Mouse (Mus musculus) midbrain, embryonic 13.5 days (tissue): ENCODE data around the gene Rab11fip4. TPM values are rescaled to one million over a fixed set of nuclear protein-coding genes. Genes with fewer than 3 reads are reported as not detected.
A peak's percentile ranks its signal among the peaks of the same experiment; 100 is the strongest.

Experiments used
- ATAC-seq: fragments of 200-750 bp; cut with Nextera tagmentation; 2 replicates; pipeline ENCODE4 v1.8.0; 2017; ENCODE audit warnings: mild to moderate bottlenecking, moderate TSS enrichment, moderate library complexity
- H3K27ac ChIP-seq: fragments of 300-500 bp; sonication (generic); 2 replicates; pipeline ENCODE4 v1.5.1; 2015; ENCODE audit warnings: inconsistent platforms, mild to moderate bottlenecking, moderate library complexity
- H3K27me3 ChIP-seq: fragments of 300-500 bp; sonication (generic); 2 replicates; pipeline ENCODE4 v1.6.1; 2015; ENCODE audit warnings: mild to moderate bottlenecking, inconsistent platforms
- H3K36me3 ChIP-seq: fragments of 300-500 bp; sonication (generic); 2 replicates; pipeline ENCODE4 v1.6.1; 2015; ENCODE audit warnings: mild to moderate bottlenecking, inconsistent platforms
- H3K4me1 ChIP-seq: fragments of 300-500 bp; sonication (generic); replicated peaks from 2 replicates; pipeline ENCODE4 v1.6.1; 2015; ENCODE audit warnings: inconsistent platforms
- H3K4me2 ChIP-seq: fragments of 300-500 bp; sonication (generic); replicated peaks from 2 replicates; pipeline ENCODE4 v1.6.1; 2015; ENCODE audit warnings: moderate library complexity, mild to moderate bottlenecking, inconsistent platforms
- H3K4me3 ChIP-seq: fragments of 300-500 bp; sonication (generic); replicated peaks from 2 replicates; pipeline ENCODE4 v1.5.1; 2015; ENCODE audit warnings: mild to moderate bottlenecking, inconsistent platforms
- H3K9ac ChIP-seq: fragments of 300-500 bp; sonication (generic); replicated peaks from 2 replicates; pipeline ENCODE4 v1.6.1; 2015; ENCODE audit warnings: mild to moderate bottlenecking, inconsistent platforms
- H3K9me3 ChIP-seq: fragments of 300-500 bp; sonication (generic); 2 replicates; pipeline ENCODE4 v1.6.1; 2016; ENCODE audit warnings: mild to moderate bottlenecking, inconsistent platforms
- WGBS: fragments of 180-500 bp; shearing (Covaris S2); methylation state at CpG from one replicate; pipeline ENCODE4 v1.1.7; 2015; 5-methylcytosine and 5-hydroxymethylcytosine counted together
- polyA plus RNA-seq: library from polyadenylated mRNA; unstranded; fragments of >200 nt; fragmentation: Nextera tagmentation; extraction: Ambion mirVana; gene quantifications from 2 replicates; pipeline ENCODE4 v1.2.1, GENCODE M21; 2015

Gene Rab11fip4
- polyA plus RNA-seq, 1 experiment from 2014 or later, result 22.2 TPM

- Histone ChIP-seq H3K4me1 (peaks cover 31% of the 10 kb centered on the region), H3K36me3 (no peaks in the 10 kb centered on the region), H3K27me3 (no peaks in the 10 kb centered on the region; the same call in 1 of the 2 replicates), H3K9ac (no peak overlapping the region), H3K4me2 (no peak overlapping the region), H3K4me3 (no peak overlapping the region), H3K27ac (no peak overlapping the region), H3K9me3 (no peaks in the 10 kb centered on the region)
- no peak for ATAC-seq
- 94% methylated on average over 10 of the region's 10 CpGs for WGBS
Measured at GRCm38 (mm10) chr11:79658205-79658825, 67.3 kb downstream of the Rab11fip4 start.

GRCm38 (mm10) chr11:79660361-79661205 is 69.6 kb downstream of the Rab11fip4 start:
- peak; percentile 88 for ATAC-seq
- H3K9me3 ChIP-seq, result no peaks in the 10 kb centered on the region
- H3K4me1 ChIP-seq, result peaks cover 36% of the 10 kb centered on the region
- H3K27ac ChIP-seq, result 0 out of 2 replicates have a peak overlapping the region, but pooled peaks have one; percentile 8
- no peaks in the 10 kb centered on the region for H3K36me3 ChIP-seq
- peak overlapping the region; percentile 57 for H3K4me3 ChIP-seq
- no peaks in the 10 kb centered on the region; the same call in 1 of the 2 replicates for H3K27me3 ChIP-seq
- under 1% methylated on average over 66 of the region's 69 CpGs for WGBS
- peak overlapping the region; percentile 93 for H3K4me2 ChIP-seq
- peak overlapping the region; percentile 79 for H3K9ac ChIP-seq

GRCm38 (mm10) chr11:79661877-79662545 is 71.0 kb downstream of the Rab11fip4 start:
- no peaks in the 10 kb centered on the region for H3K9me3 ChIP-seq
- H3K4me2 ChIP-seq, result peak overlapping the region; percentile 93
- peak overlapping the region; percentile 57; the same call in 1 of the 2 replicates for H3K4me3 ChIP-seq
- no peak for ATAC-seq
- peaks cover 36% of the 10 kb centered on the region for H3K4me1 ChIP-seq
- 48% methylated on average over 6 of the region's 6 CpGs for WGBS
- no peaks in the 10 kb centered on the region for H3K36me3 ChIP-seq
- H3K27me3 ChIP-seq, result no peaks in the 10 kb centered on the region; the same call in 1 of the 2 replicates
- no peak overlapping the region for H3K27ac ChIP-seq
- H3K9ac ChIP-seq, result no peak overlapping the region

GRCm38 (mm10) chr11:79663158-79663557 is 72.1 kb downstream of the Rab11fip4 start:
- no peak overlapping the region for H3K4me3 ChIP-seq
- ATAC-seq, result no peak
- no peak overlapping the region for H3K9ac ChIP-seq
- WGBS, result 94% methylated on average over 9 of the region's 9 CpGs
- H3K4me2 ChIP-seq, result no peak overlapping the region
- peaks cover 36% of the 10 kb centered on the region for H3K4me1 ChIP-seq
- no peaks in the 10 kb centered on the region for H3K9me3 ChIP-seq
- H3K36me3 ChIP-seq, result no peaks in the 10 kb centered on the region
- H3K27me3 ChIP-seq, result no peaks in the 10 kb centered on the region; the same call in 1 of the 2 replicates
- no peak overlapping the region for H3K27ac ChIP-seq

- Histone ChIP-seq H3K9me3 (no peaks in the 10 kb centered on the region), H3K4me2 (no peak overlapping the region), H3K27me3 (no peaks in the 10 kb centered on the region; the same call in 1 of the 2 replicates), H3K4me1 (peaks cover 36% of the 10 kb centered on the region), H3K4me3 (no peak overlapping the region), H3K36me3 (no peaks in the 10 kb centered on the region), H3K9ac (no peak overlapping the region), H3K27ac (no peak overlapping the region)
- WGBS, result 87% methylated on average over 7 of the region's 7 CpGs
- ATAC-seq, result no peak
Measured at GRCm38 (mm10) chr11:79663570-79663969, 72.6 kb downstream of the Rab11fip4 start.

GRCm38 (mm10) chr11:79666544-79666943 is 75.5 kb downstream of the Rab11fip4 start:
- ATAC-seq, result no peak
- no peak overlapping the region for H3K4me2 ChIP-seq
- H3K36me3 ChIP-seq, result no peaks in the 10 kb centered on the region
- no peaks in the 10 kb centered on the region for H3K9me3 ChIP-seq
- H3K27me3 ChIP-seq, result no peaks in the 10 kb centered on the region; the same call in 1 of the 2 replicates
- WGBS, result 89% methylated on average over 8 of the region's 8 CpGs
- H3K27ac ChIP-seq, result no peak overlapping the region
- peaks cover 41% of the 10 kb centered on the region for H3K4me1 ChIP-seq
- H3K4me3 ChIP-seq, result no peak overlapping the region
- no peak overlapping the region for H3K9ac ChIP-seq

- Histone ChIP-seq H3K27me3 (no peaks in the 10 kb centered on the region), H3K4me2 (no peak overlapping the region), H3K27ac (no peak overlapping the region), H3K9me3 (no peaks in the 10 kb centered on the region), H3K4me1 (peaks cover 31% of the 10 kb centered on the region), H3K4me3 (no peak overlapping the region), H3K9ac (no peak overlapping the region), H3K36me3 (no peaks in the 10 kb centered on the region)
- ATAC-seq, result no peak
- WGBS, result 72% methylated on average over 6 of the region's 6 CpGs
Measured at GRCm38 (mm10) chr11:79669210-79669609, 78.2 kb downstream of the Rab11fip4 start.

GRCm38 (mm10) chr11:79669947-79670346 is 78.9 kb downstream of the Rab11fip4 start:
- Histone ChIP-seq H3K9me3 (no peaks in the 10 kb centered on the region), H3K4me2 (no peak overlapping the region)
- WGBS, result 72% methylated on average over 3 of the region's 3 CpGs

GRCm38 (mm10) chr11:79670411-79670945 is 79.5 kb downstream of the Rab11fip4 start:
- H3K27me3 ChIP-seq, result no peaks in the 10 kb centered on the region
- H3K4me2 ChIP-seq, result no peak overlapping the region
- 74% methylated on average over 7 of the region's 7 CpGs for WGBS
- no peaks in the 10 kb centered on the region for H3K9me3 ChIP-seq
- peaks cover 41% of the 10 kb centered on the region for H3K4me1 ChIP-seq
- H3K27ac ChIP-seq, result 0 out of 2 replicates have a peak overlapping the region, but pooled peaks have one; percentile 11
- peak overlapping the region; percentile 44; the same call in 1 of the 2 replicates for H3K9ac ChIP-seq
- no peak overlapping the region for H3K4me3 ChIP-seq
- no peak for ATAC-seq
- no peaks in the 10 kb centered on the region for H3K36me3 ChIP-seq

More at GRCm38 (mm10) chr11:79669947-79670346, 78.9 kb downstream of the Rab11fip4 start:
- H3K36me3 ChIP-seq, result no peaks in the 10 kb centered on the region
- H3K27ac ChIP-seq, result no peak overlapping the region
- no peak overlapping the region for H3K4me3 ChIP-seq
- H3K9ac ChIP-seq, result no peak overlapping the region
- ATAC-seq, result no peak
- H3K4me1 ChIP-seq, result peaks cover 35% of the 10 kb centered on the region
- H3K27me3 ChIP-seq, result no peaks in the 10 kb centered on the region

GRCm38 (mm10) chr11:79671668-79672281 is 80.8 kb downstream of the Rab11fip4 start:
- no peaks in the 10 kb centered on the region for H3K27me3 ChIP-seq
- no peak for ATAC-seq
- H3K9me3 ChIP-seq, result no peaks in the 10 kb centered on the region
- H3K4me3 ChIP-seq, result no peak overlapping the region
- no peaks in the 10 kb centered on the region for H3K36me3 ChIP-seq
- H3K4me1 ChIP-seq, result peaks cover 54% of the 10 kb centered on the region
- no peak overlapping the region for H3K4me2 ChIP-seq
- no peak overlapping the region for H3K9ac ChIP-seq
- H3K27ac ChIP-seq, result no peak overlapping the region
- 52% methylated on average over 6 of the region's 6 CpGs for WGBS

GRCm38 (mm10) chr11:79673072-79673471 is 82.1 kb downstream of the Rab11fip4 start:
- peaks cover 61% of the 10 kb centered on the region for H3K4me1 ChIP-seq
- WGBS, result 77% methylated on average over 5 of the region's 5 CpGs
- no peak overlapping the region for H3K9ac ChIP-seq
- H3K27ac ChIP-seq, result no peak overlapping the region
- no peak for ATAC-seq
- no peaks in the 10 kb centered on the region for H3K27me3 ChIP-seq
- H3K9me3 ChIP-seq, result no peaks in the 10 kb centered on the region
- H3K4me2 ChIP-seq, result no peak overlapping the region
- H3K4me3 ChIP-seq, result no peak overlapping the region
- H3K36me3 ChIP-seq, result no peaks in the 10 kb centered on the region
